Mouse (Mus musculus) limb, embryonic 15.5 days (tissue): Measurements from ENCODE around the gene Asb9. TPM values are rescaled to one million over a fixed set of nuclear protein-coding genes. Genes with fewer than 3 reads are reported as not detected.

Experiments
- polyA plus RNA-seq: library from polyadenylated mRNA; unstranded; fragments of >200 nt; fragmentation: Nextera tagmentation; extraction: Ambion mirVana; gene quantifications from 2 replicates; pipeline ENCODE4 v1.2.1, GENCODE M21; 2015

Asb9 gene
- polyA plus RNA-seq, 1 experiment from 2014 or later = 0.35 TPM

Other genes starting within 250 kb of the Asb9 start
- 0.56 and 0.84 TPM in 2 replicates for gene Bmx, start 248.1 kb upstream of the Asb9 start, polyA plus RNA-seq
- gene Pir, start 237.0 kb upstream of the Asb9 start, polyA plus RNA-seq = 6.9 and 8.5 TPM in 2 replicates
- gene Vegfd, start 132.9 kb upstream of the Asb9 start, polyA plus RNA-seq = 8.8 and 9.2 TPM in 2 replicates
- gene Piga, start 86.5 kb upstream of the Asb9 start, polyA plus RNA-seq = 12.2 and 12.4 TPM in 2 replicates
- 0.72 TPM in 1 of 2 replicates, not detected in the other for gene Asb11, start 69.3 kb upstream of the Asb9 start, polyA plus RNA-seq